Mouse (Mus musculus): ENCODE data around the gene Nek1.

DNA sequence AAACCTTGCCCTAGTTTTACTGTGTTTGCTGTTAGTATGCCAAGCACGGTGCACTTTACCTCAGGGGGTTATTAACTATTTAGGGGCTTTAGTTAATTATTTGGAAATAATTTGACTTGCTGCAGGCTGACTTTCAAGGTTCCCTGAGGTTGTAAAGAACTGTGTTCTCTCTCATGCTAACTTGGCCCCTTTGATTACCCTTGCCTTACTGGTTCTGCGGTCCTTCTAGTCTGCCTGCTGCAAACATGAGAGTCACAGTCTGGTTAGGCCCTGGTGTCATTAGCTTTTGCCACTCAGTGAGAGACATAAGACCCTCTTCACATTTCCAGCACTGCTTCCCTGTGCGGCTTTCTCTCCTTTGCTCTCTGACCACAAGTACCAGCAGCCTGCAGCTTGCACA lies 64.0 kb downstream of the Nek1 start:
- TF ChIP-seq CTCF (IDR thresholded peaks at IDR 0.05; ENCODE audit: low read depth) (no peak), EP300 (IDR thresholded peaks at IDR 0.05; ENCODE audit: low read depth) (no peak)
